Mouse (Mus musculus) adrenal gland (tissue): ENCODE measurements at regions not wholly inside any gene's neighbourhood (a gene's known extent, or its start where the extent isn't known, plus 50 kb on each side); places are given as distances from the start of the nearest gene placed in this dataset.

Experiments
- intact Hi-C: fragments of 180-260 bp; cut with DNase I; formaldehyde crosslinking; loops from one replicate; pipeline ENCODE4 v1.15.1; 2025

GRCm38 (mm10) chr10:84024294-84024693 lies 301.6 kb downstream of the 1500009L16Rik start:
- intact Hi-C loops = loop anchor here (5.0 kb wide), 3 partner anchors 207 to 428 kb away; no protein-coding TSS in a partner anchor

- intact Hi-C loops = loop anchor here (5.0 kb wide), 3 partner anchors 208 to 427 kb away; no protein-coding TSS in a partner anchor
Measured at GRCm38 (mm10) chr10:84024901-84025300, 302.2 kb downstream of the 1500009L16Rik start.

GRCm38 (mm10) chr10:84026798-84027197 lies 304.1 kb downstream of the 1500009L16Rik start:
- intact Hi-C loops = no loop called here

- intact Hi-C loops = no loop called here
Measured at GRCm38 (mm10) chr10:84036131-84036877, 313.6 kb downstream of the 1500009L16Rik start.

- intact Hi-C loops = no loop called here
Measured at GRCm38 (mm10) chr10:84048706-84049105, 326.0 kb downstream of the 1500009L16Rik start.

GRCm38 (mm10) chr10:84052696-84053095 lies 330.0 kb downstream of the 1500009L16Rik start:
- intact Hi-C loops = no loop called here

GRCm38 (mm10) chr10:84054551-84055336 lies 332.1 kb downstream of the 1500009L16Rik start:
- intact Hi-C loops = no loop called here

- intact Hi-C loops = no loop called here
Measured at GRCm38 (mm10) chr10:84055402-84056167, 332.9 kb downstream of the 1500009L16Rik start.

- intact Hi-C loops = no loop called here
Measured at GRCm38 (mm10) chr10:84056323-84057169, 333.9 kb downstream of the 1500009L16Rik start.

GRCm38 (mm10) chr10:84058301-84058700 lies 335.6 kb downstream of the 1500009L16Rik start:
- intact Hi-C loops = no loop called here

- intact Hi-C loops = no loop called here
Measured at GRCm38 (mm10) chr10:84059646-84060491, 337.2 kb downstream of the 1500009L16Rik start.

- intact Hi-C loops = no loop called here
Measured at GRCm38 (mm10) chr10:84060492-84061218, 338.0 kb downstream of the 1500009L16Rik start.

- intact Hi-C loops = no loop called here
Measured at GRCm38 (mm10) chr10:84067052-84067650, 344.5 kb downstream of the 1500009L16Rik start.

GRCm38 (mm10) chr10:84069806-84070205 lies 347.1 kb downstream of the 1500009L16Rik start:
- intact Hi-C loops = no loop called here

- intact Hi-C loops = no loop called here
Measured at GRCm38 (mm10) chr10:84072866-84073483, 350.3 kb downstream of the 1500009L16Rik start.

GRCm38 (mm10) chr10:84075581-84075980 lies 352.9 kb downstream of the 1500009L16Rik start:
- intact Hi-C loops = no loop called here

- intact Hi-C loops = no loop called here
Measured at GRCm38 (mm10) chr10:84080236-84080635, 357.6 kb downstream of the 1500009L16Rik start.

GRCm38 (mm10) chr10:84081673-84082072 lies 358.7 kb downstream of the Nuak1 start:
- intact Hi-C loops = no loop called here
